Mouse (Mus musculus): Measurements from ENCODE around the gene Ccser1. TPM values are rescaled to one million over a fixed set of nuclear protein-coding genes. Genes with fewer than 3 reads are reported as not detected.
"Not testable (repeated sequence)": the region's sequence is repeated elsewhere in the genome, so short reads cannot be mapped to it uniquely, and the experiment has no call there.

Gene Ccser1
- polyA plus RNA-seq, 1 experiment from 2014 or later, result 5.1 TPM

GRCm38 (mm10) chr6:62045042-62045441 lies 864.9 kb downstream of the Ccser1 start:
- H3K36me3 ChIP-seq (replicated peaks; ENCODE audit: control insufficient read depth, insufficient read depth, low read depth, low read length); H3K9me3 ChIP-seq (replicated peaks; ENCODE audit: control insufficient read depth, low read length); H3K27me3 ChIP-seq (ENCODE audit: control insufficient read depth, insufficient read depth, low read length); ATAC-seq (replicated peaks; ENCODE audit: insufficient number of reproducible peaks, low FRiP score, low TSS enrichment, low read depth); H3K4me1 ChIP-seq (ENCODE audit: control insufficient read depth, insufficient read depth, low read length); H3K27ac ChIP-seq (replicated peaks; ENCODE audit: low read depth, low read length); DNase-seq (ENCODE audit: low spot score); H3K9ac ChIP-seq (replicated peaks; ENCODE audit: low read length); H3K4me3 ChIP-seq (ENCODE audit: low read depth, low read length); H3K4me2 ChIP-seq (ENCODE audit: low read depth, low read length): not testable (repeated sequence)
- 80% methylated on average over 1 of the region's 1 CpGs for WGBS

GRCm38 (mm10) chr6:62055276-62055675 lies 875.2 kb downstream of the Ccser1 start:
- H3K36me3 ChIP-seq (replicated peaks; ENCODE audit: control insufficient read depth, insufficient read depth, low read depth, low read length), result no peaks in the 10 kb centered on the region
- H3K4me1 ChIP-seq (ENCODE audit: control insufficient read depth, insufficient read depth, low read length), result no peaks in the 10 kb centered on the region
- no peaks in the 10 kb centered on the region for H3K9me3 ChIP-seq (replicated peaks; ENCODE audit: control insufficient read depth, low read length)
- H3K27me3 ChIP-seq (ENCODE audit: control insufficient read depth, insufficient read depth, low read length), result no peaks in the 10 kb centered on the region
- no peak overlapping the region for H3K4me2 ChIP-seq (ENCODE audit: low read depth, low read length)
- DNase-seq (ENCODE audit: low spot score) (no peak), ATAC-seq (replicated peaks; ENCODE audit: insufficient number of reproducible peaks, low FRiP score, low TSS enrichment, low read depth) (no peak)
- H3K27ac ChIP-seq (replicated peaks; ENCODE audit: low read depth, low read length), result no peak overlapping the region
- no peak overlapping the region for H3K4me3 ChIP-seq (ENCODE audit: low read depth, low read length)
- 82% methylated on average over 2 of the region's 2 CpGs for WGBS
- H3K9ac ChIP-seq (replicated peaks; ENCODE audit: low read length), result no peak overlapping the region

GRCm38 (mm10) chr6:62066363-62067023 lies 886.4 kb downstream of the Ccser1 start:
- Histone ChIP-seq H3K9me3 (replicated peaks; ENCODE audit: control insufficient read depth, low read length) (no peaks in the 10 kb centered on the region), H3K4me1 (ENCODE audit: control insufficient read depth, insufficient read depth, low read length) (no peaks in the 10 kb centered on the region), H3K36me3 (replicated peaks; ENCODE audit: control insufficient read depth, insufficient read depth, low read depth, low read length) (no peaks in the 10 kb centered on the region), H3K27me3 (ENCODE audit: control insufficient read depth, insufficient read depth, low read length) (no peaks in the 10 kb centered on the region), H3K27ac (replicated peaks; ENCODE audit: low read depth, low read length) (no peak overlapping the region), H3K4me2 (ENCODE audit: low read depth, low read length) (no peak overlapping the region), H3K9ac (replicated peaks; ENCODE audit: low read length) (no peak overlapping the region), H3K4me3 (ENCODE audit: low read depth, low read length) (no peak overlapping the region)
- 65% methylated on average over 6 of the region's 6 CpGs for WGBS
- ATAC-seq (replicated peaks; ENCODE audit: insufficient number of reproducible peaks, low FRiP score, low TSS enrichment, low read depth) (no peak), DNase-seq (ENCODE audit: low spot score) (no peak)

- no peaks in the 10 kb centered on the region for H3K9me3 ChIP-seq (replicated peaks; ENCODE audit: control insufficient read depth, low read length)
- WGBS, result 75% methylated on average over 4 of the region's 4 CpGs
- H3K36me3 ChIP-seq (replicated peaks; ENCODE audit: control insufficient read depth, insufficient read depth, low read depth, low read length), result no peaks in the 10 kb centered on the region
- no peaks in the 10 kb centered on the region for H3K27me3 ChIP-seq (ENCODE audit: control insufficient read depth, insufficient read depth, low read length)
- no peak overlapping the region for H3K27ac ChIP-seq (replicated peaks; ENCODE audit: low read depth, low read length)
- ATAC-seq (replicated peaks; ENCODE audit: insufficient number of reproducible peaks, low FRiP score, low TSS enrichment, low read depth) (no peak), DNase-seq (ENCODE audit: low spot score) (no peak)
- H3K4me1 ChIP-seq (ENCODE audit: control insufficient read depth, insufficient read depth, low read length), result no peaks in the 10 kb centered on the region
- H3K4me2 ChIP-seq (ENCODE audit: low read depth, low read length), result no peak overlapping the region
- H3K4me3 ChIP-seq (ENCODE audit: low read depth, low read length), result no peak overlapping the region
- no peak overlapping the region for H3K9ac ChIP-seq (replicated peaks; ENCODE audit: low read length)
Observed at GRCm38 (mm10) chr6:62067024-62067380, 886.9 kb downstream of the Ccser1 start.

DNA sequence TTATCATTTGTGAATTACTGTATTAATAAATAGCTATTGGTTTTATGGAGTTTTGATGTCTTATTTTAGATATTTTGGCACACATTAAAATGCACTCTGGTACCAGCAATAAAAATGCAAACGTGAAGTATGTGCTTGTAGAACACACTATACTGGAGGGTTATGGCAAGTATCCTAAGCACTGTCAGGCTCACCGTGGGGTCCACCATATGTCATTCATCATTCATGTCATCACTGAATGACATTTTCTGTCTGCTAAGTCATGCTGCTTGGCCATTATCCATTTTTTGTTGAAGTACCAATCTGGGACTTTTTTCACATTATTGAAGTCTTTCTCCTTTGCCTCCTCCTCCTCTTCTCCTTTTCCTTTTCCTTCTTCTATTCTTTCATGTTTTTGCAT lies 925.3 kb downstream of the Ccser1 start:
- Histone ChIP-seq H3K36me3 (replicated peaks; ENCODE audit: control insufficient read depth, insufficient read depth, low read depth, low read length) (no peaks in the 10 kb centered on the region), H3K4me3 (ENCODE audit: low read depth, low read length) (no peak overlapping the region), H3K4me2 (ENCODE audit: low read depth, low read length) (no peak overlapping the region), H3K4me1 (ENCODE audit: control insufficient read depth, insufficient read depth, low read length) (no peaks in the 10 kb centered on the region), H3K27me3 (ENCODE audit: control insufficient read depth, insufficient read depth, low read length) (no peaks in the 10 kb centered on the region), H3K9ac (replicated peaks; ENCODE audit: low read length) (no peak overlapping the region), H3K27ac (replicated peaks; ENCODE audit: low read depth, low read length) (no peak overlapping the region), H3K9me3 (replicated peaks; ENCODE audit: control insufficient read depth, low read length) (no peaks in the 10 kb centered on the region)
- ATAC-seq (replicated peaks; ENCODE audit: insufficient number of reproducible peaks, low FRiP score, low TSS enrichment, low read depth) (no peak), DNase-seq (ENCODE audit: low spot score) (no peak)
- whole genome bisulfite sequencing, result 76% methylated on average over 2 of the region's 2 CpGs

DNA sequence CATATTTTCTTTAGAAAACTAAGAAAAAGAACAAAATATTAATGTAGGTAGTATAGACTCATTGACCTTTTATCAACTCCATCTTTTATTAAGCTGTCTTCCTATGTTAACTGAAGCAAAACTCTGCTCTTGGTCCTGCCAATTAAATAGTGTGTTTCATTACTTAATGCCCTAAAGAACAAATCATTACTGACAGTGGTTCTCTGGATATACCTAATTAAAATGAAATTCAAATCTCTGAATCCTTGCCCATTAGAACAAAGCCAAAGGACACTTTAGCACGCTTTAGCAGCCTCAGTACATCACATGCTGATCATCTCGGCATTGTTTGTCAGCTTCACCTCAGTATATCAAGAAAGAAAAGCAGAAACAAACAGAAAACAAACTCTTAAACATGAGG lies 952.4 kb downstream of the Ccser1 start:
- Histone ChIP-seq H3K4me1 (ENCODE audit: control insufficient read depth, insufficient read depth, low read length) (no peaks in the 10 kb centered on the region), H3K9ac (replicated peaks; ENCODE audit: low read length) (no peak overlapping the region), H3K9me3 (replicated peaks; ENCODE audit: control insufficient read depth, low read length) (no peaks in the 10 kb centered on the region), H3K27me3 (ENCODE audit: control insufficient read depth, insufficient read depth, low read length) (no peaks in the 10 kb centered on the region), H3K27ac (replicated peaks; ENCODE audit: low read depth, low read length) (no peak overlapping the region), H3K4me2 (ENCODE audit: low read depth, low read length) (no peak overlapping the region), H3K4me3 (ENCODE audit: low read depth, low read length) (no peak overlapping the region), H3K36me3 (replicated peaks; ENCODE audit: control insufficient read depth, insufficient read depth, low read depth, low read length) (no peaks in the 10 kb centered on the region)
- DNase-seq (ENCODE audit: low spot score), result no peak
- ATAC-seq (replicated peaks; ENCODE audit: insufficient number of reproducible peaks, low FRiP score, low TSS enrichment, low read depth), result no peak
- WGBS, result 86% methylated on average over 2 of the region's 2 CpGs

GRCm38 (mm10) chr6:62160320-62160719 lies 980.2 kb downstream of the Ccser1 start:
- no peaks in the 10 kb centered on the region for H3K4me1 ChIP-seq (ENCODE audit: control insufficient read depth, insufficient read depth, low read length)
- H3K36me3 ChIP-seq (replicated peaks; ENCODE audit: control insufficient read depth, insufficient read depth, low read depth, low read length), result no peaks in the 10 kb centered on the region
- no peak overlapping the region for H3K9ac ChIP-seq (replicated peaks; ENCODE audit: low read length)
- no peak overlapping the region for H3K27ac ChIP-seq (replicated peaks; ENCODE audit: low read depth, low read length)
- DNase-seq (ENCODE audit: low spot score), result no peak
- H3K4me3 ChIP-seq (ENCODE audit: low read depth, low read length), result no peak overlapping the region
- H3K9me3 ChIP-seq (replicated peaks; ENCODE audit: control insufficient read depth, low read length), result no peaks in the 10 kb centered on the region
- H3K4me2 ChIP-seq (ENCODE audit: low read depth, low read length), result no peak overlapping the region
- H3K27me3 ChIP-seq (ENCODE audit: control insufficient read depth, insufficient read depth, low read length), result no peaks in the 10 kb centered on the region
- no peak for ATAC-seq (replicated peaks; ENCODE audit: insufficient number of reproducible peaks, low FRiP score, low TSS enrichment, low read depth)

- no peaks in the 10 kb centered on the region for H3K4me1 ChIP-seq (ENCODE audit: control insufficient read depth, insufficient read depth, low read length)
- no peaks in the 10 kb centered on the region for H3K36me3 ChIP-seq (replicated peaks; ENCODE audit: control insufficient read depth, insufficient read depth, low read depth, low read length)
- H3K4me2 ChIP-seq (ENCODE audit: low read depth, low read length), result no peak overlapping the region
- no peak overlapping the region for H3K4me3 ChIP-seq (ENCODE audit: low read depth, low read length)
- H3K27me3 ChIP-seq (ENCODE audit: control insufficient read depth, insufficient read depth, low read length), result no peaks in the 10 kb centered on the region
- no peak for ATAC-seq (replicated peaks; ENCODE audit: insufficient number of reproducible peaks, low FRiP score, low TSS enrichment, low read depth)
- 71% methylated on average over 6 of the region's 6 CpGs for WGBS
- no peak overlapping the region for H3K27ac ChIP-seq (replicated peaks; ENCODE audit: low read depth, low read length)
- H3K9ac ChIP-seq (replicated peaks; ENCODE audit: low read length), result no peak overlapping the region
- DNase-seq (ENCODE audit: low spot score), result no peak
- H3K9me3 ChIP-seq (replicated peaks; ENCODE audit: control insufficient read depth, low read length), result no peaks in the 10 kb centered on the region
Observed at GRCm38 (mm10) chr6:62162596-62162995, 982.5 kb downstream of the Ccser1 start.

All from embryonic facial prominence, embryonic 11.5 days (tissue).